Mouse (Mus musculus) neural tube, embryonic 15.5 days (tissue): ENCODE results near the gene Tmem50a. TPM values are rescaled to one million over a fixed set of nuclear protein-coding genes. Genes with fewer than 3 reads are reported as not detected.

Experiments
- polyA plus RNA-seq: library from polyadenylated mRNA; unstranded; fragments of >200 nt; fragmentation: Nextera tagmentation; extraction: Ambion mirVana; gene quantifications from 2 replicates; pipeline ENCODE4 v1.2.1, GENCODE M21; 2015

The Tmem50a gene
- polyA plus RNA-seq, 1 experiment from 2014 or later = 218 TPM

Other genes with a start within 250 kb of the Tmem50a start
- 4.7 and 4.9 TPM in 2 replicates for gene Man1c1, start 210.7 kb downstream of the Tmem50a start, polyA plus RNA-seq
- 2.4 and 7.9 TPM in 2 replicates for gene Ldlrap1, start 147.0 kb downstream of the Tmem50a start, polyA plus RNA-seq
- gene Maco1, start 61.7 kb downstream of the Tmem50a start, polyA plus RNA-seq = 78.0 and 91.9 TPM in 2 replicates
- 1.6 and 1.9 TPM in 2 replicates for gene Rhd, start 50.5 kb downstream of the Tmem50a start, polyA plus RNA-seq
- gene Rsrp1, start 8.6 kb upstream of the Tmem50a start, polyA plus RNA-seq = 460 and 502 TPM in 2 replicates
- 55.7 and 62.0 TPM in 2 replicates for gene Syf2, start 15.9 kb upstream of the Tmem50a start, polyA plus RNA-seq
- 0.19 and 1.1 TPM in 2 replicates for gene Runx3, start 205.6 kb upstream of the Tmem50a start, polyA plus RNA-seq